Mouse (Mus musculus) cerebellum, adult (tissue): ENCODE data around the gene Tnks1bp1.

Source experiments
- ATAC-seq: cut with Nextera tagmentation; 2 replicates; pipeline ENCODE4 v1.9.2; 2017; ENCODE audit warnings: mild to moderate bottlenecking, moderate library complexity, mixed read lengths; ENCODE audit not compliant: insufficient number of reproducible peaks, low FRiP score, low TSS enrichment

The Tnks1bp1 gene

GRCm38 (mm10) chr2:85037047-85038026 lies 10.5 kb upstream of the Tnks1bp1 start, which contains the start of the genes Ssrp1 and P2rx3:
Gene Ssrp1 (plus strand): TSS chr2:85037234.
Gene P2rx3 (minus strand): TSS chr2:85037462.
- peak; percentile 91 for ATAC-seq

- no peak for ATAC-seq
Measured at GRCm38 (mm10) chr2:85038336-85038735, 9.5 kb upstream of the Tnks1bp1 start.

GRCm38 (mm10) chr2:85043623-85044022 lies 4.2 kb upstream of the Tnks1bp1 start:
- no peak for ATAC-seq

- no peak for ATAC-seq
Measured at GRCm38 (mm10) chr2:85046222-85046621, 1.6 kb upstream of the Tnks1bp1 start.

GRCm38 (mm10) chr2:85047081-85047480 lies 741 bp upstream of the Tnks1bp1 start:
- ATAC-seq: no peak

- ATAC-seq: peak; percentile 27
Measured at GRCm38 (mm10) chr2:85048168-85048751, 438 bp downstream of the Tnks1bp1 start.

- no peak for ATAC-seq
Measured at GRCm38 (mm10) chr2:85049277-85049676, 1.5 kb downstream of the Tnks1bp1 start.

GRCm38 (mm10) chr2:85050001-85050634 lies 2.3 kb downstream of the Tnks1bp1 start:
- ATAC-seq: no peak

GRCm38 (mm10) chr2:85050746-85051145 lies 2.9 kb downstream of the Tnks1bp1 start:
- no peak for ATAC-seq

GRCm38 (mm10) chr2:85053192-85053816 lies 5.5 kb downstream of the Tnks1bp1 start:
- ATAC-seq: no peak

- no peak for ATAC-seq
Measured at GRCm38 (mm10) chr2:85056711-85057110, 8.9 kb downstream of the Tnks1bp1 start.

GRCm38 (mm10) chr2:85059677-85060076 lies 11.9 kb downstream of the Tnks1bp1 start:
- no peak for ATAC-seq

- ATAC-seq: no peak
Measured at GRCm38 (mm10) chr2:85060591-85061060, 12.8 kb downstream of the Tnks1bp1 start.

GRCm38 (mm10) chr2:85061107-85061541 lies 13.3 kb downstream of the Tnks1bp1 start:
- ATAC-seq: no peak

GRCm38 (mm10) chr2:85065141-85065875 lies 17.5 kb downstream of the Tnks1bp1 start:
- no peak for ATAC-seq

GRCm38 (mm10) chr2:85066937-85067336 lies 19.1 kb downstream of the Tnks1bp1 start:
- ATAC-seq: no peak

GRCm38 (mm10) chr2:85067903-85068625 lies 20.2 kb downstream of the Tnks1bp1 start:
- no peak for ATAC-seq

GRCm38 (mm10) chr2:85068626-85069025 lies 20.8 kb downstream of the Tnks1bp1 start:
- no peak for ATAC-seq

- ATAC-seq: no peak
Measured at GRCm38 (mm10) chr2:85070086-85070485, 22.3 kb downstream of the Tnks1bp1 start.
